Mouse (Mus musculus) spleen, adult 2 months (tissue): ENCODE results near the gene Lamc3.
A peak's percentile ranks its signal among the peaks of the same experiment; 100 is the strongest.

Experiments
- CTCF ChIP-seq: fragments of 200-500 bp; IDR thresholded peaks from 2 replicates; pipeline ENCODE4 v1.5.1; 2011; ENCODE audit warnings: mild to moderate bottlenecking, inconsistent platforms; ENCODE audit not compliant: insufficient read depth, insufficient read length, insufficient replicate concordance; ENCODE audit errors: extremely low read depth
- POLR2A ChIP-seq: fragments of 200-500 bp; IDR thresholded peaks from 2 replicates; pipeline ENCODE4 v1.6.1; 2011; ENCODE audit warnings: low read depth, low read length, inconsistent platforms

DNA sequence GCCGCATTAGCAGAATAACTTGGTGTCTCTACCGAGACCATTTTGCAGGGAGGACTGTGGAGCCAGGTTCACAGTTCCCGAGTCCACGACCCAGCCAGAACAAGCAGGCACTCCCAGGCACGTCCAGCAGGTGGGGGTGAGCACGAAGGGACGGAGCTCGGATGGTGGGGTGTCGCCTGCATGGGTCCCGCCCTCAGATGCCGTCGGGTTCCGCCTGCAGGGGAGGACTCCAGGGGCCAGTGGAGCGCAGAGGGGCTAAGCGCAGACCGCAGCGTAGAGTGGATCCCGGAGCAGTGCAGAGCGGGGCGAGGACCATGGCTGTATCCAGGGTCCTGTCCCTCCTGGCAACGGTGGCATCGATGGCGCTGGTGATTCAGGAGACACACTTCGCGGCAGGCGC lies at the start of gene Lamc3:
- TF ChIP-seq CTCF (peak; percentile 27; the same call in 1 of the 2 replicates), POLR2A (no peak)
